12 mouse cellular contexts compared by ENCODE assay signal in genomic region chr15:102463666-102464065, GRCm38 (mm10). TPM values are rescaled to one million over a fixed set of nuclear protein-coding genes. Genes with fewer than 3 reads are reported as not detected.
DNase-seq lines count a peak whose midpoint lies in the region; ATAC-seq lines count a peak whose summit lies in the region.
"Had no signal": no experiment of that assay in that cellular context is flagged by ENCODE, and none has a peak within 500 bp of the region (broad histone marks: within the 10 kb centered on the region; RNA-seq: fewer than 3 reads in every experiment).

No protein-coding gene starts in this region.

- peak; percentile 72 for DNase-seq in CD4-positive, CD25-positive, alpha-beta regulatory T cell, adult 2 months (ENCODE audit: low read depth, low spot score)
- peak; percentile 36 for DNase-seq in kidney, postnatal 14 days
- no peak for DNase-seq in kidney, adult 8-10 months
- peak; percentile 59 for DNase-seq in CD4-positive helper T cell, adult 2 months (ENCODE audit: low read depth, low spot score)
- DNase-seq in embryo, embryonic 10.5 days (ENCODE audit: low spot score) = peak; percentile 60
- DNase-seq in right cerebral cortex, postnatal 4 days = no peak
- no peak for DNase-seq in gastrocnemius, postnatal 25 days

- ATAC-seq in CD4-positive, CD25-positive, alpha-beta regulatory T cell, adult 4 months = no peak
- ATAC-seq: intestine, embryonic 16.5 days had no signal

RNA-seq across cellular contexts. Expression of gene Prr13, which starts 4.8 kb away (rescaled TPM):
- polyA plus RNA-seq in CD4-positive, CD25-positive, alpha-beta regulatory T cell, adult 4 months (2017; shearing (Covaris generic)) = 1,000 to 10,000 TPM; 1,029 to 1,286 TPM
- 10 to 100 TPM; 12.9 to 13.2 TPM for total RNA-seq in gastrocnemius, postnatal 25 days (2021)

RNA-seq across cellular contexts. Expression of gene Pcbp2, which starts 6.7 kb away (rescaled TPM):
- polyA plus RNA-seq in CD4-positive, CD25-positive, alpha-beta regulatory T cell, adult 4 months (2017; shearing (Covaris generic)) = 100 to 1,000 TPM; 198 to 220 TPM
- total RNA-seq in gastrocnemius, postnatal 25 days (2021) = 100 to 1,000 TPM; 409 to 410 TPM

RNA-seq across cellular contexts. Expression of gene Amhr2, which starts 18.5 kb away (rescaled TPM):
- polyA plus RNA-seq in CD4-positive, CD25-positive, alpha-beta regulatory T cell, adult 4 months (2017; shearing (Covaris generic)) = under 1 TPM; 0.63 to 0.71 TPM
- total RNA-seq in gastrocnemius, postnatal 25 days (2021) = 1 to 10 TPM; 2.8 to 6.3 TPM

RNA-seq across cellular contexts. Expression of gene Gm10337, which starts 39.9 kb away (rescaled TPM):
- not detected for polyA plus RNA-seq in CD4-positive, CD25-positive, alpha-beta regulatory T cell, adult 4 months (2017; shearing (Covaris generic))
- 1 to 10 TPM in 1 of 2 experiments, not detected in 1; 3.8 TPM for total RNA-seq in gastrocnemius, postnatal 25 days (2021)
- total RNA-seq: adrenal gland, postnatal 36 days had no signal
- polyA plus RNA-seq: heart, embryonic 10.5 days; small intestine, adult 2 months had no signal

RNA-seq across cellular contexts. Expression of gene Map3k12, which starts 53.2 kb away (rescaled TPM):
- 1 to 10 TPM; 6.8 to 8.1 TPM for polyA plus RNA-seq in CD4-positive, CD25-positive, alpha-beta regulatory T cell, adult 4 months (2017; shearing (Covaris generic))
- 1 to 10 TPM; 1.7 to 1.8 TPM for total RNA-seq in gastrocnemius, postnatal 25 days (2021)

Comparison
In these comparisons a context has a peak if more than half of its experiments do, and no peak if none do; other contexts are left out.
1. DNase-seq: peak in CD4-positive, CD25-positive, alpha-beta regulatory T cell, adult 2 months (single experiment), kidney, postnatal 14 days (single experiment), CD4-positive helper T cell, adult 2 months (single experiment) and embryo, embryonic 10.5 days (single experiment); none in kidney, adult 8-10 months (0 of 2), right cerebral cortex, postnatal 4 days (single experiment) and gastrocnemius, postnatal 25 days (single experiment).